Mouse (Mus musculus) erythroid progenitor cell, adult 5-6 weeks (primary cell): ENCODE measurements around the gene Rab20. TPM values are rescaled to one million over a fixed set of nuclear protein-coding genes. Genes with fewer than 3 reads are reported as not detected.
"Not testable (repeated sequence)": the region's sequence is repeated elsewhere in the genome, so short reads cannot be mapped to it uniquely, and the experiment has no call there.

Experiments
- ATAC-seq: replicated peaks from 2 replicates; pipeline ENCODE4 v1.8.0; 2016; ENCODE audit warnings: moderate number of reproducible peaks, mild to moderate bottlenecking, moderate TSS enrichment, inconsistent platforms; ENCODE audit not compliant: poor library complexity, low FRiP score, severe bottlenecking
- total RNA-seq, 2 experiments: library from RNA; stranded (forward) in 1 of 2; stranded (reverse) in 1 of 2; fragments of 150-400 nt in 1 of 2; fragments of 186-747, 209-891 nt in 1 of 2; gene quantifications; 2 replicates each; pipeline versions ENCODE4 v1.2.3 to v1.2.4; 2015 to 2017; ENCODE audit warnings: low replicate concordance in 2 of 2

Gene Rab20
- total RNA-seq (2015; ENCODE audit: low replicate concordance) (2.9 TPM in 1 of 2 replicates, not detected in the other), total RNA-seq (2017; ENCODE audit: low replicate concordance) (2.8 and 3.6 TPM in 2 replicates)

DNA sequence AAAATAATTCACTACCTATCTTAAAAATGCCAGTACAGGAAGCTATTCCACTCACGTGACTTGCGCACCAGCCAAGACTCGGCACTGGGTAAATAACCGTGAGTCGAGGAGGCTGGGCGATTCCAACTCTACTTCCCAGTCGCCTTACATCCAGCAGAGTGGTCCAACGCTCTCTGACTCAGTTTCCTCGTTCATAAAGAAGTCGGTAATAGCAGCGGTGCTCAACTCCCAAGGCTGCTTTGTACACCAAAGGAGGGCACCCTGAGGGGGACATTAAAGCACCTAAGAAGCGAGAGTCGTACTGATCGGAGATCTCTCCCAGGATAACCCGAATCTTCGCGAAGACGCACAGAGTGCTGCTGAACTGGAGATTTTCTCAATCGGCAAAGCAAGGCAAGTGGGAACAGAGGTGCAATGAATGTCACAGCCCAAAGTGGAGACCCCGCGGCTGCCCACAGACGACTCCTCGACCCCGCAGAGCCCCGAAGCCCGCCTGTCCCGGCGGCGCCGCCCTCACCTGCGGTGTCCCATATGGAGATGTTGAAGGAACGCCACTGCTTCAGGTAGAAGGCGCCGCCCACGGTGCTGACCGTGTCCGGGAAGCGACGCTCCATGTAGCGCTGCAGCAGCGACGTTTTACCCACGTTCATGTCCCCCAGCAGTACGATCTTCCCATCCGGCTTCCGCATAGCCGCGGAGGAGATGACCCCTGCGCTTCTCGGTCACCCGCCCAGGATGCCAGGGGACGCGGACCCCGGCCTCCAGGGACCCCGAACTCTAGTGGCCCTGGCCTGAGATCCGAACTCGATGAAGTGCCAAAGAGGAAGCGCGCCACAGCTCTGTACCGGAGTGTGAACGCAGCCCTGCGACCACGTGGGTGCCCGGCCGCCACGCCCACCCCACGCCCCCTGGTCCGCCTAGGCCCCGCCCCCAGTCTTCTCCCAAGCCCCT is at the start of gene Rab20:
Rab20 (minus strand) TSS at position 900 of the 951 bp plus-strand sequence.
- no peak for ATAC-seq

DNA sequence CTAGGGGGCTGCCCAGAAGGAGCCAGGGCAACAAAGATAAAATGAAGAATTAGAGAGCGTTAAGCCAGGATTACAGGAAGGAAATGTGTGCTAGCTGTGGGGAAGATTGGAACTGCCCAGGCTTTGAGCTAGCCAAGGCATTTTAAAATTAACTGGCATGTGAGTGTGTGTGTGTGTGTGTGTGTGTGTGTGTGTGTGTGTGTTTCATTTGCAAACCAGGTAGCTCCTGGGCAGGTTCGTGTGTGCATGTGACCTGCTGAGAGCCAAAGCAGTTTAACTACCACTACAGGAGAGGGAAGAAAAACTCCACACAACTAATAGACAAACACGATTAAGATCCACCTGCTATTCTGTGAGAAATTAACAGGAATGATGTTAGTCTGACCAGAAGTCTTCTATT is 44.8 kb upstream of the Rab20 start:
- no peak for ATAC-seq

- no peak for ATAC-seq
These were observed 40.2 kb upstream of the Rab20 start for GRCm38 (mm10) chr8:11518676-11519075.

- no peak for ATAC-seq
These were observed 39.5 kb upstream of the Rab20 start for GRCm38 (mm10) chr8:11518056-11518396.

DNA sequence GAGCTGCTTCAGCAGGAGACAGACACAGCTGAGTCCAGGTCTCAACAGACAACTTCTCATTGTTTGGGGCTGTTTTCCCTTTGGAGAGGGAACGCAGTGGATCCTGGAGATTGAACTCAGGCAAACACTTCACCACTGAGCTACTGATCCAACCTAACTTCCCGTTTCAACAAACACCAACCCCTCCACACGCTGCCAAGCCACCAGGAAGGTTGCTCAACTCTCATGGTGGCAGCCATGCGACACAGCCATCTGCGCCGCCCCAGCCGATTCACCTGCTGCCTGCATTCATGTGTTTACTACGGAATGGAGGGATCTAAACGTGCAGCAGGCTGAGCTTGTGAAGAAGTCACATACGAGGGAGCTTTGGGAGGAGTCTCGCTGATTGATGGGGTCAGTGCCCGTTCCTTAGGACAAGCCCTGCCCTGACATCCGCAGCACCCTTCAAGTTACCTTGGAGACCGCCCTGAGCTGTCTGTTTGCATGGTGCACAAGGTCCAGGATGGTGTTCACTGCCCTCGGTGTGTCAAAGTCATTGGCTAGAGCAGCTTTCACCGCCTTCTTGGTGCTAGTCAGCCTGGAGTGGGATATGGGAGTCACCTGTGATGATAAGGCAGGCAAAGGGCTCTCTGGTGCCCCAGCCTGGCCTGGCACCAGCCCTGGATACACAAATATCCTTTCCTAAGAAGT is 39.0 kb upstream of the Rab20 start:
- ATAC-seq = no peak

- ATAC-seq = no peak
These were observed 37.8 kb upstream of the Rab20 start for GRCm38 (mm10) chr8:11516292-11516691.

DNA sequence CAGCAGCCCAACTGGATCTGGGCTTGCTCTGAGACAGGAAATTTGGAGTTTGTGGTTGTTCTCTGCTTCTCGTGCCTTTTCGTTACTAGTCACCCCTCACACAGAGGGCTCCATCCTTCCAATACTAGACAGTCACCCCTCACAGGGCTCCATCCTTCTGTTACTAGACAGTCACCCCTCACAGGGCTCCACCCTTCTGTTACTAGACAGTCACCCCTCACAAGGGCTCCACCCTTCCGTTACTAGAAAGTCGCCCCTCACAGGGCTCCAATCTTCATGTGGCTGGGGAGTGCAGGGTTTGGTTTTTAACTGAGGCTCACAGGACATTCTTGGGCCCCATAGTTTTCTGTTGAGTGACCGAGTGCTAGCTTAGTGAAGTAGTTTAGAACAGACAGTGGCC is 34.7 kb upstream of the Rab20 start:
- ATAC-seq = no peak

GRCm38 (mm10) chr8:11512711-11513110 is 34.2 kb upstream of the Rab20 start:
- no peak for ATAC-seq

GRCm38 (mm10) chr8:11510971-11511370 is 32.5 kb upstream of the Rab20 start:
- ATAC-seq = no peak

DNA sequence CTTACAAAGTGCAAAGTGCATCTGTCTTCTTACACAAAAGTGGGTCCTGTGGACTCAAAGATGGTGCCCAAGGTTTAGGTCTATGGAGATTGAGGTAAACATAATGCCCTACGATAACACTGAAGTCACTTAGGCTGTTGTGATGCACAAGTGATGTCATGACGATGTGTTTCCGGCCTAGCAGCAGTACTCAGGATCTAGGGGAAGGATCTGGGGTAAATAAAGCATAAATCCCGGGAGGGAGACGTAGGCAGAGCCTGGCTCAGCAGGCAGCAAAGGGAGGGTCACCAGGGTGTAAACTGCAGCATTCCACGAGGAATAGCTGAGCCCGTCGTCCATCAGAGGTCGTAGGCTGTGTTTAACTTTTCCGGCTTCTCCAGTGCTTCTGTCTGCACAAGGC is 30.4 kb upstream of the Rab20 start:
- ATAC-seq = no peak

DNA sequence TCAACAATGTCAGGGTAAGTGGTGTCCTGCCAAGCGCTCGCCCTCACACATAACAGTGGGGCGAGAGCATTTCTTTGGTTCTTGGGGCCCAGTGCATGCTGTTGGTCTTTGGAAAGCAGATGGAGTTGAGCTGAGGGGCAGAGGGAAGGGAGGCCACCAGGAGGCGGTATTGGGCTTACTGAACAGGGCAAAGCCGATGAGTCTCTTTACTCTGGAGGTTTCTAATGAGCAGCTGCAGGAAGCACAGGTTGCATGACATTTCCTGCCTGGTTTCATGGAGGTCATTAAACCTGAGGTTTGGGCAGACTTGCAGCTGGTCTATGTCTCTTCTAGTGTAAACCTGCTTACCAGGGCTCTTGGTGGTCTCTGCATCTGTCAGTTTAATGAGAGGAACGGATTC is 28.3 kb upstream of the Rab20 start:
- no peak for ATAC-seq

GRCm38 (mm10) chr8:11506074-11506473 is 27.6 kb upstream of the Rab20 start:
- ATAC-seq = no peak

DNA sequence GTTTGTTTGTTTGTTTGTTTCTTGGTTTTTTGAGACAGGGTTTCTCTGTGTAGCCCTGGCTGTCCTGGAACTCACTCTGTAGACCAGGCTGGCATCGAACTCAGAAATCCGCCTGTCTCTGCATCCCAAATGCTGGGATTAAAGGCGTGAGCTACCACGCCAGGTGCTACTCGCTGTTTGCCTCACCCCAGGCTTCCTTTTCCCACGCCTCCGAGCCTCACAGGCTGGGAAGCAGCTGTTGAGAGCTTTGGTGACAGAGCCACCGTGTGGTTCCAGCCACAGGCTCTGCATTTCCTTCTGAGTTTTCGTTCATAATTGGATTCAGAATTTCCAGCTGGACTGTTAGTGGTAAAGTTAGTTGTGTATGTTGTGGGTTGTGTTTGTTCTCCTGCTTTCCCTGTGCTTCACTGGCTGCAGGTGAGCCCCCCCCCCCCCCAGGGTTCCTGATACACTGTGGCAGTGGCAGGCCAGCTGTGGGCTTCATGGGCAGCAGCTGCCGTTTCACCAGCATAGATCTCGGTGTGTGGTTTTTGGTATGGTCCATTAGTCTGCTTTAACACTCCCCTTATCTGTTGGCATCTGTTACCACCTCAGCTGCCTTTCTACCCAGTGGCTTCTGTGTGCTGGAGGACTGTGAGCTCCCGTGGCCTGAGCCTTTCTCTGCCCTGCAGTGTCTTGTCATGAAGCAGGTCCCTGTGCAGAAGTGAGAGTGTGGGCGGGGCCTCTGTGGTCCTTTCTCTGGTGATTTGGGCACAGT is 25.1 kb upstream of the Rab20 start:
- no peak for ATAC-seq

GRCm38 (mm10) chr8:11498786-11499485 is 20.4 kb upstream of the Rab20 start:
- no peak for ATAC-seq

DNA sequence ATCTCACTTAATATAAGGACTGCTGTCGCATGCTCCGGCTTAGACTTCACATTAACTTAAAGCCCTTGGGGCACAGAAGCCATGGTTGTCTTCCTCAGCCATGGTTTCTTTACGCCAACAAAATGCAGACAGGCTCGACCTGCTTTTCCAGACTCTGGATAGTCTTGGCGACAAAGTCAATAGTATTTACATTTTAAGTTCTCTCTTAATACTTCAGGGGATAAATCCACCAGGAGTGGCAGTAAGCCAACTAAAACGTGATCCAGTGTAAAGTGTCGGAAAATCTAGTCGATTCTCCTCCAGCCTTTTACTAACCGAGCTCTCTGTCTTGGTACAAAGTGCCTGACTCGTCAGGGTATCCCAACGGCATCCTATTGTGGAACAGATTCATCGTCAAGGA is 19.8 kb upstream of the Rab20 start:
- no peak for ATAC-seq

- peak; percentile 100 for ATAC-seq
These were observed 18.8 kb upstream of the Rab20 start, which contains the start of gene Naxd for GRCm38 (mm10) chr8:11497017-11497990. Gene Naxd (plus strand): TSS chr8:11497506.

DNA sequence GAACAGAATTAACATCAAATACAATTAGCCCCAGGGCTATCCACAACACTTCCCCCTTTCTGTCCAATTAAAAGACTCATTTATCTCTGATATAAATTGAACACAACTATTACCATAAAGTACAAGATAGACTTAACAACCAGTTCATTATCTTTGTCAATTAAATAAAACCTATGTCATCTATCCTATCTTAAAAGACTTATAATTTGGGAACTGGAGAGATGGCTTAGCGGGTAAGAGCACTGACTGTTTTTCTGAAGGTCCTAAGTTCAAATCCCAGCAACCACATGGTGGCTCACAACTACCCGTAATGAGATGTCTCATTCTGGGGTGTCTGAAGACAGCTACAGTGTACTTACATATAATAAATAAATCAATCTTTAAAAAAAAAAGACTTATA is 13.8 kb upstream of the Rab20 start:
- ATAC-seq = not testable (repeated sequence)

GRCm38 (mm10) chr8:11487229-11487628 is 8.7 kb upstream of the Rab20 start:
- ATAC-seq = no peak
